Mouse (Mus musculus) brain, embryonic 14.5 days (tissue): Measurements from ENCODE around the gene Angptl7.

ENCODE experiments used
- CTCF ChIP-seq: fragments of 200-500 bp; IDR thresholded peaks from 2 replicates; pipeline ENCODE4 v1.5.1; 2012; ENCODE audit warnings: inconsistent platforms, mild to moderate bottlenecking, moderate library complexity, borderline replicate concordance; ENCODE audit not compliant: insufficient read depth, insufficient read length; ENCODE audit errors: extremely low read depth
- POLR2A ChIP-seq: fragments of 200-500 bp; IDR thresholded peaks from 2 replicates; pipeline ENCODE4 v1.6.1; 2012; ENCODE audit warnings: mild to moderate bottlenecking, inconsistent platforms, borderline replicate concordance; ENCODE audit not compliant: poor library complexity, insufficient read depth, insufficient read length, severe bottlenecking; ENCODE audit errors: extremely low read depth

GRCm38 (mm10) chr4:148472436-148473174, 27.7 kb downstream of the Angptl7 start:
- TF ChIP-seq POLR2A (no peak), CTCF (no peak)
